Mouse (Mus musculus) thymus, postnatal 0 days (tissue): ENCODE measurements around the gene Plk1. TPM values are rescaled to one million over a fixed set of nuclear protein-coding genes. Genes with fewer than 3 reads are reported as not detected.

Experiments used
- DNase-seq: peaks from one replicate; pipeline ENCODE4 v3.0.0-alpha.2; 2015; ENCODE audit warnings: low spot score
- polyA plus RNA-seq: library from polyadenylated mRNA; unstranded; fragments of >200 nt; fragmentation: Nextera tagmentation; extraction: Ambion mirVana; gene quantifications from 2 replicates; pipeline ENCODE4 v1.2.1, GENCODE M21; 2015

Gene Plk1
- polyA plus RNA-seq, 1 experiment from 2014 or later = 125 TPM

DNA sequence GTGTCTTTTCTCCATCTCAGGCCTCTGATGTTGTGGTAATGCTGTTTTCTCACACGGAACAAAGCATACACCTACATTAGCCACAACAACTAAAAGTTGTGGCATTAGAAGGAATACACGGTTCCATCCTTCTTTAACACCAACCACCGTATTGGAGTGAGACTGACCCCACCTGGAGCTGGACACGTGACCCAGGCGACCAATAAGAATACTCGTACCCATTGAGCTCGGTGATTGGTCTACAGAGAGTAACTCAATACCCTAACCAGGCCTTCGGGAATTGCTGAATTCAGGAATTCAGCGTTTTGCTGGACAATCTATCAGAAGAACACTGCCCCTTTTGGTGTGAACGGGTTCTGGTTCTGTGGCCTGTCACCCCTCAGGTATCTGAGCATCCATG is 31.9 kb downstream of the Plk1 start:
- DNase-seq = no peak

DNA sequence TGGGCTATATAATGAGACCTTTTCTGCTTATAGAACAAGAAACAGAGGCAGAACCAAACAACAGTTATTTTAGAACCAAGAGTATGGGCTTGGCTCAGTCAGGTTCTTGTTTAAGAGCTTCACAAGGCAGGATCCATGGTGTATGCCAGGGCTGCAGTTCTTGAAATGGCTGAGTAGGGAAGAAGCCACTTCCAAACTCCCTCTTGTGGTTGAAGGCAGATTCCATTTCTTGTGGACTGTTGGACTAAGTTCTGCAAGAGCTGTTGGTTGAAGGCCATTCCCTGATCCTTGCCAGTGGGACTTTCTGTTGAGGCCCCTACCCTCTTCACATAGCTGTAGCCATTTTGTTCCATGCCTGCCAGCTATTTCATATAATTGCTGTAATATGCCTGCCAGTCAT is 34.7 kb downstream of the Plk1 start:
- no peak for DNase-seq

DNA sequence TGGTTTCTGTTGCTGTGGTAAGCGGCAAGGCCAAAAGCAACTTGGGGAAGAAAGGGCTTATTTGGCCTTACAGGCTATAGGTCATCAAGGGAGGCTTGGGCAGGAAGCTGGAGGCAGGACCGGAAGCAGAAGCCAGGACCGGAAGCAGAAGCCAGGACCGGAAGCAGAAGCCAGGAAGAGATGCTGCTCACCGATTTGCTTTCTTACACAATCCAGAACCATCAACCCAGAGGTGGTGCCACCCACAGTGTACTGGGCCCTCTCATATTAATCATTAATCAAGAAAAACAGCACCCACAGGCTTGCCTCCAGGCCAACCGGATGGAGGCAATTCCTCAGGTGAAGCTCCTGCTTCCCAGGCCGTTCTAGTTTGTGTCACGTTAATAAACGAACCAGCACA is 37.5 kb downstream of the Plk1 start:
- DNase-seq = no peak

DNA sequence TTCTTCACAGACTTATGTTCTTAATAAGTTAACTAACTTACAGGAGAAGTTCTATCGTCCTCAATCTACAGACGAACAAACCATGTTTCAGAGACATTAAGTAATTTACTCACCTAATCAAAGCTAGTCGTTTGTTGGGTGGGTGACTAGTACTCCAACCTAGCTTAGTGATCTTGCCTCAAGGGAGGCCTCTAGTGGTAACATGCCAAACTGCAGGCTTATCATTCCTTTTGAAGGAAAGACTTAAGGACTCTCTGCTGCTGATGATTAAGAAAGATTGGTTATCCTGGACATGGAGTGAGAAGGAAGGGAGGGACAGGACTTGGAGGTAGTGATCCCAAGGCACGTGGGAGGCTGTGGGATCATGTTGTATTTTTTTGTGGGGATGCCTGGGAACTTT is 38.1 kb downstream of the Plk1 start:
- DNase-seq = peak; percentile 67

DNA sequence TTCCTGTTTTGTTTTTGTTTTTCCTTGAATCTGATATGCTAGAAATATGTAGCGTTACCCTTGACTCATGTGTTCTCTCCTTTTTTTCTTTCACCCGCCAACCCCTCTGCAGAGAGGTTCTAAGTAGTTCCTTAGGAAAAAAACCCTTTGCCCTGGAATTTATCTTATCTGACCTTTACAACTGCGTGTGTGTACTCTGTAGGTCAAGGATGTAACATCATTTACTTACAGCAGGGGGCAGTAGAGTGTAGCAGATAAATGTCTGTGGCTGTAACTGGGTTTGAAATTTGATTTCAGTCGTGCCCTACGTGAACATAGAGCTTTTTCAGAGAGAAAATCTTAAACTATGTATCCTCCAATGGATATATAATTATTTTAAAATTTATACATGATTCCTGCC is 40.1 kb downstream of the Plk1 start:
- peak; percentile 49 for DNase-seq

DNA sequence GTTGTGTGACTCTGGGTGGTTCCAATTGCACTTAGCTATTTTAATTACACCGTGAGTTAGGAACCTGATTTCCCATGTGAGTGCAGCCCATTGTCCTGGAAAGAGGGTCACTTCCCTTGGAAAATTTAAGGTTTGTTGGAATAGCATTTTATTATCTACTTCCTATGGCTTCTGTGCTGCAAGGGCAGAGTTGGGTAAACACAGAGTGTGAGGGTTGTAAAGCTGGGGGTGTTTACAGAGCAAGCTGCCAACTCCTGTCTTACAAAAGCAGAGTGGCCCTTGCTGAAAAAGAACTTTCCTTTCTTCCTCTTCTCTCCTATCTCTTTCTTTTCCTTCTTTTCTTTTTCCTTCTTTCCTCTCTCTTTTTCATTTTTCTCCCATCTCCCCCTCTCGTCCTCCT is 44.7 kb downstream of the Plk1 start:
- no peak for DNase-seq

DNA sequence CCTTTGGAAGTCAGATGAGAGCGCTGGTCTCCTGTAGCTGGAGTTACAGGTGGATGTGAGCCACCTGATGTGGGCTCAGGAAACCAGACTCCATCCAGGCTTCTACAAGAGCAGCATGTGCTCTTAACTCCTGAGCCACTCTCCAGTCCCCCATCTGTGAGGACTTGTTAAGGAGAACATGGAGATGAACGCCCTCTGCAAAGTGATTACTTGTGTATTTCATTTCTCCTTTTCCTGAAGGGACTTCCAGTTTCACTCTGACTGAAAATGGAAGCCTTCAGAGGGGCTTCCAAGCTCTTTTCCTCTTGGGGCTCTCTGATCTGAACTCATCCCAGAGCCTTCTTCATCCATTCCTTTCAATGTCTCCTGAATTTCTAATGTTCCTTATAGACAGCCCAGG is 46.9 kb downstream of the Plk1 start:
- no peak for DNase-seq

DNA sequence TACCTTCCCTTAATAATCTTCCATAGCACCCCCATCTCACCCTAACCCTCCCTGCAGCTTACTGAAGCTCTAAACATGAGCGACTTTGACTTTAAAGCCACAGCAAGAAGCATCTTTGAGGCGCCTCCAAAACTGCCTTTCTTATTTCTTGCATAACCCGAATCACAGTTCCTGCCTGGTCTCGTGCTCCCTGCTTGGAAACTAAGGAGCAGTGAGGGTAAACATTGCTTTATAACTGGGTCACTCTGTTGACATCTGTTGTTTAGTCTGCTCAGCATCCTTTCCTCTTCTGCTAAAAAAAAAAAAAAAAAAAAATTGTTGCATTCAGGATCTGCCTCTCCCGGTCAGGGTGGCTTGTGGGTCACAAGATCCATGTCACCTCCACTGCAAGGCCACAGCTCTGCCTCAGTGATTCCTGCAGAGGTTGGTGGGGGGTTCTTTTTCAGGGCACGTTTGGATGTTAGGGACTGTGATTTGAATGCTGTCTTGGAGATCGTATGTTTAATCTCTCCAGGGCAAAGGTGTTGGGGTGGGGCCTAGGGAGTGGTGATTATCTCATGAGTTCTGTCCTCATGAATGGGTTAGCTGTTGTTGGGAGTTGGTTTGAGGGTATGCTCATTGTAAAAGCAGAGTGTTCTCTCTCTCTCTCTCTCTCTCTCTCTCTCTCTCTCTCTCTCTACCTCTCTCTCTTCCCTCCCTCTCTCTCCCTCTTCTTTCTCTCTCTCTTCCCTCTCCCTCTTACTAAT is 49.2 kb downstream of the Plk1 start:
- no peak for DNase-seq

DNA sequence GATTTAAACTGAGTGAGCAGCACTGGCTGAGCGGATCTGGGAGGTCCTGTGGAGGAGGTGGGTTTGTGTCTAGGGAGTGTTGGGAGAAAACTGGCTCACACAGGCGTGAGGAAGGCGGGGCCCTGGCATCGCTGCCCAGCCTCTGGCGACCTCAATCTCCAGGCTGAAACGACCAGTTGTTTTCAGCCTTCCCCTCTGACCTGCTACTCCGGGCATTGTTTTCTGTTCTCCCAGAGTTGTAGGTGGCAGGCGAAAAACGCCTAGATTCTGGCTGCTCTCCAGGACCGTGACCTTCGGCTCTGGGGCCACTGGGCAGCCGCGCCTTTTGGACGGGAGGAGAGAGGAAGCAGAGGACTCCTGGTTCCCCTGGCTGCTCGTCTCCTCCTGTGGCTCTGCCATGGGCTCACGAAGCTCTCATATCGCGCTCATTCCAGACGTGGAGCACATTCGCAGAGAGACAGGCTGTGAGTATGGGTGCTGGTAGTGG is 60.1 kb downstream of the Plk1 start, which contains the start of gene Chp2:
TSS of gene Chp2 (plus strand) at position 182 of the 487 bp plus-strand sequence.
- DNase-seq = no peak

Other genes starting within 250 kb of the Plk1 start
- 5.5 and 10.9 TPM in 2 replicates for gene Cog7, start 177.7 kb upstream of the Plk1 start, polyA plus RNA-seq
- 27.0 and 27.9 TPM in 2 replicates for gene Gga2, start 138.2 kb upstream of the Plk1 start, polyA plus RNA-seq
- 37.5 and 39.5 TPM in 2 replicates for gene Ubfd1, start 92.3 kb upstream of the Plk1 start, polyA plus RNA-seq
- 8.9 and 9.2 TPM in 2 replicates for gene Ears2, start 92.2 kb upstream of the Plk1 start, polyA plus RNA-seq
- 641 and 688 TPM in 2 replicates for gene Ndufab1, start 57.6 kb upstream of the Plk1 start, polyA plus RNA-seq
- 16.5 and 16.9 TPM in 2 replicates for gene Palb2, start 26.5 kb upstream of the Plk1 start, polyA plus RNA-seq
- gene Dctn5, start 26.4 kb upstream of the Plk1 start, polyA plus RNA-seq = 108 TPM in 2 replicates
- 0.08 and 0.10 TPM in 2 replicates for gene Ern2, start 26.8 kb downstream of the Plk1 start, polyA plus RNA-seq
- gene Chp2, start 60.1 kb downstream of the Plk1 start, polyA plus RNA-seq = 0.64 and 0.75 TPM in 2 replicates
- gene Prkcb, start 129.3 kb downstream of the Plk1 start, polyA plus RNA-seq = 151 and 206 TPM in 2 replicates